Mouse (Mus musculus) urinary bladder, postnatal 36 days (tissue): Measurements from ENCODE around the gene 1700001F09Rik.
"Not testable (repeated sequence)": the region's sequence is repeated elsewhere in the genome, so short reads cannot be mapped to it uniquely, and the experiment has no call there.

Experiments
- DNase-seq, 2 experiments: peaks; one replicate each; pipeline ENCODE4 v3.0.0; 2022; ENCODE audit warnings: low spot score in 2 of 2, mixed read lengths in 1 of 2

Gene 1700001F09Rik

DNA sequence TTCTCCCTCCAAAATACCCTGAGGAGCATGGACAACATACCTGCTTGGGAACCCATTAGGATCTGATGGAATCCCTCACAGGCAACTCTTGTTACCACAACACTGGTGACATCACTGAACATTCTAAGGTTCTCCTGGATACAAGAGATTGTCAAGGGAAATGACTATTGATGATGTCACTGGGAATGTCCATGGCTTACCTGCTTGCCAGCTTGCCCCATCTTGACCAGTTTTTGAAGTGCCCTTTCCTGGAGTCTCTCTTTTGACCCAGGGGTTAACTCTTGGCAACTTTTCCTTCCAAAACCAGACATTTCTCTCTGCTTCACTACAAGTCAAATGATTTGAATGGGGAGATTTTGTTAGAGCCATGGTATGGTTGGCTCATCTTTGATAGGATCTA is at the start of gene 1700001F09Rik:
Gene 1700001F09Rik (minus strand): TSS at position 101 of the 400 bp plus-strand sequence.
- DNase-seq = not testable (repeated sequence)

DNA sequence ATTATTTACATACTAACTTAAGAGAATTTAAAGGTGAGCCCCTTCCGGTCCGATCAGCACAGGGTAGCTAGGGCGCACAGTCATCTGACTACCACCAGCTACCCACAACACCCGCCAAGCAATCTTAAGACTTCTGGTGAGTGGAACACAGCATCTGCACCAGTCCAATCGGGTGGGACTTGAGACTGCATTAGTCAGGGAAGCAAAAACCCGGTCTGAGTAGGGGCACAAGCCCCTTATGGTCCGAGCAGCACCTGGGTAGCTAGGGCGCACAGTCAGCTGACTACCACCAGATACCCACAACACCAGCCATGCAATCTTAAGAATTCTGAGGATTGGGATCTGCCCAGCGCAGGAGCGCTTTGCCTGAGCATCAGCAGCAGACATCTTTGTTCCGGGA is 14.1 kb upstream of the 1700001F09Rik start:
- not testable (repeated sequence) for DNase-seq

DNA sequence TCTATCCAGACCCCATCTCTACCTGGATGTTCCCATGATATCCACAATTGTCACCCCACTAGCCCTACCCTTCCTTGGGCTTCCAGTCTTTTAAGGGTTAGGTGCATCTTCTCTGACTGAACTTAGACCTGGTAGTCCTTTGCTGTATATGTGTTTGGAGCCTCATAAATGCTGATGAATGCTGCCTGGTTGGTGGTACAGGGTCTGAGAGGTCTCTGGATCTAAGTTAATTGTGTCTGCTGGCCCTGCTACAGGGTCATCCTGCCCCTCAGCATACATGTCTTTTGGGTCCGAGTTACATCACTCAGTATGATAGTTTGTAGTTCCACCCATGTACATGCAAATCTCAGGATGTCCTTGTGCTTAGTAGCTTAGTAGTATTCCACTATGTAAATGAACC is 11.6 kb upstream of the 1700001F09Rik start:
- peak in 1 of 2 experiments; percentile 4 for DNase-seq

DNA sequence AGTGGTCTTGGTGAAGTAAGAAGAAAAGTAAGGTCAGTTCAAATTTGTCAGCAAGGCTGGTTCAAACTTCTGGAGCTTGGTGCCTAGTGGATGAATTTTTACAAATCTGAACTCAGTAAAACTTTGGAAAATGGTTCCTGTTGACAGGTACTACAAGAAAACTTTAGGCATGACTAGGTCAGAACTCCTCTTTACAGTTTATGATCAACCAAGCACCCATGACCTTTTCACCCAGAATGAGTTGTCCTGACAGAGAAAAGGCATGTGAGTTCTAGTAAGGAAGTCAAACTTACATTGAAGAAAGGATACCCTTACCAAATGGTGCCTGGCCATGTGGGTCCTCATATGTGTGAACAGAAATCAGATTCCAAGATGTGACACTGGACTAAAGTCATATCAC is 9.9 kb upstream of the 1700001F09Rik start:
- DNase-seq = not testable (repeated sequence)

DNA sequence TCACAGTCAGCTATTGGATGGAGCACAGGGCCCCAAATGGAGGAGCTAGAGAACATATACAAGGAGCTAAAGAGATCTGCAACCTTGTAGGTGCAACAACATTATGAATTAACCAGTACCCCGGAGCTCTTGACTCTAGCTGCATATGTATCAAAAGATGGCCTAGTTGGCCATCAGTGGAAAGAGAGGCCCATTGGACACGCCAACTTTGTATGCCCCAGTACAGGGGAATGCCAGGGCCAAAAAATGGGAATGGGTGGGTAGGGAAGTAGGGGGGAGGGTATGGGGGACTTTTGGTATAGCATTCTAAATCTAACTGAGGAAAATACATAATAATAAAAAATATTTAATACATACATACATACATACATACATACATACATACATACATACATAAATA is 5.3 kb upstream of the 1700001F09Rik start:
- DNase-seq = peak in 1 of 2 experiments; percentile 2

DNA sequence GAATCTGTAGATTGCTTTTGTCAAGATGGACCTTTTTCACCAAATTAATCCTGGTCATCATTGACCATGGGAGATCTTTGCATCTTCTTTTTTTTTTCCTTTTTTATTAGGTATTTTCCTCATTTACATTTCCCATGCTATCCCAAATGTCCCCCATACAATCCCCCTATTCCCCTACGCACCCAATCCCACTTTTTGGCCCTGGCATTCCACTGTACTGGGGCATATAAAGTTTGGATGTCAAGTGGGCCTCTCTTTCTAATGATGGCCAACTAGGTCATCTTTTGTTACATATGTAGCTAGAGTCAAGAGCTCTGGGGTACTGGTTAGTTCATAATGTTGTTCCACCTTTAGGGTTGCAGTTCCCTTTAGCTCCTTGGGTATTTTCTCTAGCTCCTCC is 10.0 kb downstream of the 1700001F09Rik start:
- not testable (repeated sequence) for DNase-seq

DNA sequence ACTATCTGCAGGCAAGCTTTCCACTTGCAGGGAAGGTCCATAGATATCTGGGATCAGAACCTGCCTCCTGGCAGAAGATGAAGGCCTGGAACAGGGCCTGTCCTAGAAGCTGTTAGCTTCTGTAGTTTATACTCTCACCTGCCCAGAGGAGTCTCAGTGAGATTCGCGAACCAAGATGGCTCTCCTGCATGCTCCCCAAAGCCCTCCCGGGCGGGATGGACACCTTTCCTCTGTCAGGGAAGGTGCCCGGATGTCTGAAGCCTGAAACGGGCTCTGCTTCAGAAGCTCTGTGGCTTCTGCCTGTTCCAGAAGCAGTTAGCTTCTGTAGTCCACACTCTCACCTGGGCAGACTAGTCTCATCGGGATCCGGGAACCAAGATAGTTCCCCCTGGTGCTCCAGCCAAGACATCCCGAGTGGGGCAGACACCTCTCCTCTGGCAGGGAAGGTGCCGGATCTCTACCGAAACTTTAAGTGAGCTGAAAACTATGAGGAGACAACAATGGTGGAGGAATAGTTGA is 16.2 kb downstream of the 1700001F09Rik start:
- not testable (repeated sequence) for DNase-seq

DNA sequence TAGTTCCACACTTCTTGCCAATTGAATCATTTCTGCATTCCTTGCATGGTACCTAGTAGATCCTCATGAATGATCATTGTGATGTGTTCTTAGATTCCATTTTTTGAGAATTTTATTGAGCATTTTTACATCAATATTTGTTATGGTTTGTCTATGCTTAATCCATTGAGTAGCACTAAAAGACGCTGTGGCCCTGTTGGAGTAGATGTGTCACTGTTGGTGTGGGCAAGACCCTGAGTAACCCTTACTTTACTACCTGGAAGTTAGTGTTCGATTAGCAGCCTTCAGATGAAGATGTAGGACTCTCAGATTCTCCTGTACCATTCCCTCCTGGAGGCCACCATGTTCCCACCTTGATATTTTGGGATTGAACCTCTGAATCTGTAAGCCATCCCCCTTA is 19.0 kb downstream of the 1700001F09Rik start:
- peak in 1 of 2 experiments; percentile 8 for DNase-seq

DNA sequence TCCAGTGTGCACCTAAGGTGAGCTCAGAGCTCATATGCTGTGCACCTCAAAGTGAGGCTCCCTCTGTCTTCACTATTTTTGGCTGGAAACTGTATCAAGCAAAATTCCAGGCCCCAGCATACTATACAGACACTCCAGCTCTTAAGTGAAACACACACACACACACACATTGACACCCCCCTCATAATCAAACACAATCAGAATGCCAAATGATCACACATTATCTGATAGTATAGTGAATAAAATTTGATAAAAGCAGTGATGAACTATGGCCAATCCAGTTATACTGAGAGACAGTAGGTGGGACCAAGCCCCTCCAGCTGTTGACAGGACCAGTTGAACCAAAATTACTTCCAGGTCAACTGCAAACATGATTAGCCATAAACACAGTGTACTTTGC is 28.1 kb downstream of the 1700001F09Rik start:
- DNase-seq = not testable (repeated sequence)

DNA sequence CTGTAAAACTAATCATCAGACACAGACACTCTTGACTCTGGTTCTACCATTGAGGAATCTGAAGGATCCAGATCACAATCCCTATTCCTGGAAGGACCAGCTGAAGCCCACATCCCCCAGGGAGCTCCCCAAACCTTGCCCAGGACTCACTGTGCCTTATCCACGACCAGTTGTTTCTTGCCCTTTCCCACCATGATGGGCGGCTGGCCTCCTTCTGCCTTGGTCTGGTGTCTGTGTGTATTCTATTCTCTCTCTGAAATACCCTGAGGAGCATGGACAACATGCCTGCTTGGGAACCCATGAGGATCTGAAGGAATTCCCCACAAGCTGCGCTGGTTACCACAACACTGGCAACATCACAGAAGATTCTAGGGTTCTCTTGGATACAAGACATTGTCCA is 54.1 kb downstream of the 1700001F09Rik start, which contains the start of gene Gm8127:
Gene Gm8127 (minus strand): TSS at position 330 of the 400 bp plus-strand sequence.
- not testable (repeated sequence) for DNase-seq
